Mouse (Mus musculus): ENCODE measurements at regions not wholly inside any gene's neighbourhood (a gene's known extent, or its start where the extent isn't known, plus 50 kb on each side); places are given as distances from the start of the nearest gene placed in this dataset.

DNA sequence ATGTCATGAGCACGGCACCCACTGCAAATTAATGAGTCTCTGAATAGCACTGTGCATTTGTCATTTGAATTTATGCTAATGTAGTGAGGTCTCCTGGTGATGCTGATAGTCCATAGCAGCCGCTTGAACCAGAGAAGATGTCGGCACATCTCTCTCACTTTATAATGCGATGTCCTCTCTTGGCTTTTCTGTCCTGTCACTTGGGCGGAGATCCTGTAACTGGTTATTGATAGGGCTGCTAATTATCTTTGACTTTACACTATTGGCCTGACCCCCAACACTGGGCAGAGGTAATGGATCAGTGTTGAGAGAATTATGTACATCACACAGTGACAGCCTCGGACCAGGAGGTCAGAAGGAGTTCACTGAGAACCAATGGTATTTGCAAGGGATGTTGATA lies 161.6 kb downstream of the Cetn3 start:
- Histone ChIP-seq H3K4me1 (peaks cover 10% of the 10 kb centered on the region; the same call in 1 of the 2 replicates), H3K9me3 (no peaks in the 10 kb centered on the region), H3K4me3 (replicated peaks) (peak overlapping the region; percentile 33), H3K27me3 (replicated peaks) (no peaks in the 10 kb centered on the region), H3K36me3 (replicated peaks; ENCODE audit: low read length) (no peaks in the 10 kb centered on the region)
- TF ChIP-seq FLI1 (IDR thresholded peaks at IDR 0.05; ENCODE audit: low read length) (no peak), GATA1 (IDR thresholded peaks at IDR 0.05; ENCODE audit: borderline replicate concordance, low read length) (no peak)

DNA sequence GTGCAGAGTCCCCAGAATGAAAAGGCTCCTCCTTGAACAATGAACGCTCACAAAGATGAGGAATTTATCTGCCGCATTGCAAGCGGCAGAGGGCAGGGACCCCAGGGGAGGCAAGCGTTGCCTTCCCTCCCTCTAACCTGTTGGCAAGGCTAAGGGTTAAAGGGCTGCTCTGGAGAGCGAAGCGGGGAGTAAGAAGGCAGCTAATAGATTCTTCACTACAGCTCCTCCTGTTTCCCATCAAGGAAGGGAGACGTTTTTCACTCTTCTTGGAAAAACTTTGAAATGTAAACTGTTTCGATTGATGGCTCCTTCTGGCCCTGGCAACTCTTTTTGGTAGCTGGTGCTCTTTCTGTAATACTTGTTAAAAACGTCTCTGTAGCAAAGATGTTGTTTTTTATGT lies 162.9 kb downstream of the Cetn3 start:
- no peaks in the 10 kb centered on the region for H3K9me3 ChIP-seq
- TF ChIP-seq GATA1 (IDR thresholded peaks at IDR 0.05; ENCODE audit: borderline replicate concordance, low read length) (no peak), FLI1 (IDR thresholded peaks at IDR 0.05; ENCODE audit: low read length) (no peak)
- H3K27me3 ChIP-seq (replicated peaks), result no peaks in the 10 kb centered on the region
- H3K36me3 ChIP-seq (replicated peaks; ENCODE audit: low read length), result no peaks in the 10 kb centered on the region
- no peak overlapping the region for H3K4me3 ChIP-seq (replicated peaks)
- H3K4me1 ChIP-seq, result peaks cover 10% of the 10 kb centered on the region; the same call in 1 of the 2 replicates

DNA sequence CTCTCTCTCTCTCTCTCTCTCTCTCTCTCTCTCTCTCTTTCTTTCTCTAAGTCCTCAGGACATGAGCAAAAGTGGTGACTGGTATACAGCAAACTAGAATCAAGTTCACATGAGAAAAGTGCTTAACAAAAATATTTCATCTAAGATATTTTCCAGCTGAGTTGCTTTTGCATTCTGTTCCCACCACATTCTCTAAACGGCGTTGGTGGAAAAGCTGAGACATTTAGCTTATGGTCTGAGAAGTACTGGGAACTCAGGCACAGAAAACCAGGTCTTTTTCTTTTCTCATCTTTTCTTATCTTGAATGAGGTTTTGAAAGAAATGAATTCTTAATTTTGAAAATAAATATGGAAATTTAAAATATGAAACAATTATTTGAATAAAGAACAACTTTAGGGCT lies 182.6 kb downstream of the Cetn3 start:
- Histone ChIP-seq H3K4me1 (no peaks in the 10 kb centered on the region), H3K36me3 (replicated peaks; ENCODE audit: low read length) (no peaks in the 10 kb centered on the region), H3K27me3 (replicated peaks) (no peaks in the 10 kb centered on the region), H3K9me3 (no peaks in the 10 kb centered on the region), H3K4me3 (replicated peaks) (no peak overlapping the region)
- TF ChIP-seq GATA1 (IDR thresholded peaks at IDR 0.05; ENCODE audit: borderline replicate concordance, low read length) (no peak), FLI1 (IDR thresholded peaks at IDR 0.05; ENCODE audit: low read length) (no peak)

DNA sequence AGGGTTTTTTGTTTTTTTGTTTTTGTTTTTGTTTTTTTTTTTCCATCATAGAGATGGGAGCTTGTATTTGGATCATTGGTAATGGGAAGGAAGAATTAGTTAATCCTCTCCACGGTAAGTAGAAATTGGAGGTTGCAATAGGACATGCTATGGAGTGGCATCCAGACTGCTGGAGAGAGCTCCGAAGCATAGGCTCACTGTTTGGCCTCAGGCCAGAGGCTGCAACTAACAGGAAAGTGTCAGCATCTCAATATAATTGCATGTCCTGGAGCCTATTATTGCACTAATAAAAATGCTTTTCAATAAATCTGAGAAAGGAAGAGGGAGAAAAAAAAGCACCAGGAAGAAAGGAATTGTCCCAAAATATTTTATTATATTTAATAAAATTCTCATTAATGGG lies 193.0 kb downstream of the Cetn3 start:
- H3K36me3 ChIP-seq (replicated peaks; ENCODE audit: low read length), result no peaks in the 10 kb centered on the region
- no peaks in the 10 kb centered on the region for H3K27me3 ChIP-seq (replicated peaks)
- no peak overlapping the region for H3K4me3 ChIP-seq (replicated peaks)
- TF ChIP-seq GATA1 (IDR thresholded peaks at IDR 0.05; ENCODE audit: borderline replicate concordance, low read length) (no peak), FLI1 (IDR thresholded peaks at IDR 0.05; ENCODE audit: low read length) (no peak)
- H3K9me3 ChIP-seq, result no peaks in the 10 kb centered on the region
- H3K4me1 ChIP-seq, result no peaks in the 10 kb centered on the region

DNA sequence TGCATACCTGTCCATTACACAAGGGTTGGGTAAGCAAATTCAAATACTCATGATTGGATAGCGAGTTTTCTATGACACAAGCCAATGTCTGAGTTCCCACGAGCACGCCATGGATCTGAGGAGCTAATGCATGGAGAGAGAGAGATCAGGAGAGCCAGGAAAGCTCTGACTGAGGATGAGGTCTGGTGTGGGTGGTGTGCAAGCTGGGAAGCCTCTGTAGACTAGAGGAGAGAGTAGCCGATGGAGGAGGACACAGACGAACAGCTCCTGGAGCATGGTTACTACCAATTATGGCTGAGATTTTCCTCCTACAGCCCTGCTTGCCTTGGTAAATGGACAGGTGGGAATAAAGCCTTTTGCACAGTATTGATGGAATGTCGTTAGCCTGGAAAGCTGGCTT lies 195.1 kb downstream of the Cetn3 start:
- Histone ChIP-seq H3K27me3 (replicated peaks) (no peaks in the 10 kb centered on the region), H3K4me3 (replicated peaks) (no peak overlapping the region), H3K9me3 (no peaks in the 10 kb centered on the region), H3K36me3 (replicated peaks; ENCODE audit: low read length) (no peaks in the 10 kb centered on the region), H3K4me1 (no peaks in the 10 kb centered on the region)
- TF ChIP-seq GATA1 (IDR thresholded peaks at IDR 0.05; ENCODE audit: borderline replicate concordance, low read length), result no peak
- no peak for TF ChIP-seq FLI1 (IDR thresholded peaks at IDR 0.05; ENCODE audit: low read length)

DNA sequence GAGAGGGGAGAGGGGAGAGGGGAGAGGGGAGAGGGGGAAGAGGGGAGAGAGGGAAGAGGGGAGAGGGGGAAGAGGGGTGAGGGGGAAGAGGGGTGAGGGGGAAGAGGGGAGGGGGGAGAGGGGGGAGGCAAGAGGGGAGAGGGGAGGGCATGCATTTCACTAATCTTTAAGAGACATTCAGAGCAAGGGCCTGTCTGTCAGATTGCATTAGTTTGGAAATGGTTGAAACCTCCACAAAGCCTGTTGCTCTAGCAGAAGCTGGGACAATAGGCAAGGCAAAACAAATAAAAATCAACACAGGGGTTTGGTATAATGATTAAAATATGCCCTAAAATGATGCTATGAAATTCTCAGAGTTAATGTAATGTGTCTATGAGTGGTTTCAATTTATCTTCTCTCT lies 196.4 kb downstream of the Cetn3 start:
- no peaks in the 10 kb centered on the region for H3K27me3 ChIP-seq (replicated peaks)
- H3K4me1 ChIP-seq, result no peaks in the 10 kb centered on the region
- H3K9me3 ChIP-seq, result no peaks in the 10 kb centered on the region
- TF ChIP-seq GATA1 (IDR thresholded peaks at IDR 0.05; ENCODE audit: borderline replicate concordance, low read length) (no peak), FLI1 (IDR thresholded peaks at IDR 0.05; ENCODE audit: low read length) (no peak)
- no peaks in the 10 kb centered on the region for H3K36me3 ChIP-seq (replicated peaks; ENCODE audit: low read length)
- no peak overlapping the region for H3K4me3 ChIP-seq (replicated peaks)

DNA sequence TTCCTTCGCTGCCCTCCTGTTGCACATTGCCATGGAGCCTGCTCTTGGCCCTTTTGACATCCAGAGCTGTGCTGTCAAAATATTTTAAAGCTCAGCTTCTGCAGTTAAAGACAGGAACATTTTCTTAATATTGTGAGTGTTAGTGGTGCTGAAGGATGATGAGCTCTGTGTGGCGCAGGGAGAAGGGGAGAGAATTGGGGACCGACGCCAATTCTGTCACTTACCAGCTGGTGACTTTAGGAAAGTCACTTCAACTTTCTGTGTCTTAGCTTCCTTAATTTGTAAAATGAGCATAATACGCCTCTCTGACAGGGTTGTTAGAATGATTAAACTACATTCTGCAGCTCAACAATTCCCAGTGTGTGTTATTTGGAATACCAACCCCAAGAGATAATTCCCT lies 197.2 kb downstream of the Cetn3 start:
- Histone ChIP-seq H3K4me1 (no peaks in the 10 kb centered on the region), H3K27me3 (replicated peaks) (no peaks in the 10 kb centered on the region), H3K36me3 (replicated peaks; ENCODE audit: low read length) (no peaks in the 10 kb centered on the region), H3K9me3 (no peaks in the 10 kb centered on the region), H3K4me3 (replicated peaks) (no peak overlapping the region)
- TF ChIP-seq FLI1 (IDR thresholded peaks at IDR 0.05; ENCODE audit: low read length) (no peak), GATA1 (IDR thresholded peaks at IDR 0.05; ENCODE audit: borderline replicate concordance, low read length) (no peak)

DNA sequence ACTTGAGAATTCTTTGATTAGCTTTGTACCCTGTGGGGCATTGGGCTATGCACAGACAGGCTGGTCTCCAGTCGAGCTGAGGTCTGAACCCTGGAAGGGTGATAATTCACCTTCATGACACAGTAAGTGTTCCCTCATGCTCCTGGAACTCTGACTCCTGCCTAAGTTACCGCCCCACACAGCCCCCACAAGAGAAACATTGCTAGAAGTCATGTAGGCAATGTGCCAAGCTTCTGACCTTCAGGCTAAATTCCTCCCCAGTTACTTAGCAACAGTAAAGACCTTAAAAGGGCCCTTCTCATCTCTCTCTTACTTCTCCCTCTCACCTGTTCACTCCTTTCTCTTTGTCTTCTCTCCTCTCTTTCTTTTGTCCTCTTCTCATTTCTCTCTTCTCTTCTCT lies 199.6 kb downstream of the Cetn3 start:
- Histone ChIP-seq H3K4me1 (no peaks in the 10 kb centered on the region), H3K27me3 (replicated peaks) (no peaks in the 10 kb centered on the region), H3K36me3 (replicated peaks; ENCODE audit: low read length) (no peaks in the 10 kb centered on the region), H3K9me3 (no peaks in the 10 kb centered on the region), H3K4me3 (replicated peaks) (no peak overlapping the region)
- TF ChIP-seq FLI1 (IDR thresholded peaks at IDR 0.05; ENCODE audit: low read length) (no peak), GATA1 (IDR thresholded peaks at IDR 0.05; ENCODE audit: borderline replicate concordance, low read length) (no peak)

DNA sequence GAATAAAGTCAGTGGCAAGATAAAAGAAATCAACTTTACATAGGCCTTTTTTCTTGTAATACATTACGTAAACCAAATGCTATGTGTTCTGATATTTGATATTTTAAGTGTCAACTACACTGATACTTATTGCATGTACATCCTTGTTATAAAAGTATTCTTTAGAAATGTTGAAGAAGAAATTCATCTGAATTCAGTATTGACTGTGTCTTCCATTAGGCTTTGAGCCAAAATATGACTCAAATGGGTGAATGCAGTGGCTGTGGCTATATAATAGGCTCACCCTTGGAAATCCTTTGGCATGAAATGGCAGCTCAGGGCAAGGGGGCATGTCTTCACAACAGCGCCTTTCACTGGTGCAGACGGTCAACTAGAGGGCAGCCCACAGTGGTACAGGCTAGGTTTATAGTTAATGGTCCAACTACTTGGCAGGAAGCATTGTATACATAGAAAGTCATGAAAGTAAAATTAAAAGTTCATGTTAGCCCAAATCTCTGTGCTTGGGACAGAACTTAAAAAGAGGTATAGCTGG lies 217.9 kb downstream of the Cetn3 start:
- H3K9me3 ChIP-seq, result peaks cover 3% of the 10 kb centered on the region; the same call in 1 of the 2 replicates
- no peaks in the 10 kb centered on the region for H3K36me3 ChIP-seq (replicated peaks; ENCODE audit: low read length)
- no peaks in the 10 kb centered on the region for H3K4me1 ChIP-seq
- TF ChIP-seq FLI1 (IDR thresholded peaks at IDR 0.05; ENCODE audit: low read length) (no peak), GATA1 (IDR thresholded peaks at IDR 0.05; ENCODE audit: borderline replicate concordance, low read length) (no peak)
- no peaks in the 10 kb centered on the region for H3K27me3 ChIP-seq (replicated peaks)
- no peak overlapping the region for H3K4me3 ChIP-seq (replicated peaks)

DNA sequence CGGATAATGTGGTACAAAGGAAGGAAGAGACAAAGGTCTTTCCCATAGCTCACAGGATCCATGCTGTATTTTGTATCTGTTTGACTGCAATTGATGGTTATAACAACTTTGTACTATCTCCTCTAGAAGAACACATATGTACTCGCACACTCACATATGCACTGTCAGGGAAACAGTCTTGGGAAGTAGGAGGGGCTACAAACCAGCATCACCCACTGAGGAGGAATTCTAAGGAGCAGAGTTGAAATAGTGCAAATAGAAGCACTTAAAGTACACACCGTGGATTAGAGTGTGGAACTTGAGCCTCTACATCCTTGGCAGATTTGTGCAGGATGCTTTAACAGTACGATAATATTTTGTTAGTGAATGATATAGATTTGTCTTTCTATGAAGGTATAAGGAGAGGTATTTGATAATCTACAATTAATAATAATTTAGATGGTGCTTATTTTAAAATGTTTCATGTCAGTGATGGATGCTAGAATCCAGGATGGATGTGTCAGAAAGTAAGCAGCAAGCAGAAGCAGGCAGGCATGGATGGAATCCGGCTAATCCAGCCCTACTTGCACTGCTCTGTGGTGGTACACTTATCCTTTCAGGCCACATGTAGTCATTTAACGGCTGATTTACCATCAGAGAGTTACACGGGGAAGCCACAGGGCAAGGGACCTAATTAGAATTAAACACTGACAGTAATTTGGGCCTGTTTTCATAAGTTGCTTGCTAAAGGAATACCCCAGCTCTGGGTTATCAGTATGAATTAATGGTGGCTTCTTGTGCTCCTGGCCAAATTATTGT lies 223.3 kb downstream of the Cetn3 start:
- Histone ChIP-seq H3K4me1 (no peaks in the 10 kb centered on the region), H3K9me3 (no peaks in the 10 kb centered on the region), H3K4me3 (replicated peaks) (no peak overlapping the region), H3K27me3 (replicated peaks) (no peaks in the 10 kb centered on the region), H3K36me3 (replicated peaks; ENCODE audit: low read length) (no peaks in the 10 kb centered on the region)
- no peak for TF ChIP-seq GATA1 (IDR thresholded peaks at IDR 0.05; ENCODE audit: borderline replicate concordance, low read length)
- no peak for TF ChIP-seq FLI1 (IDR thresholded peaks at IDR 0.05; ENCODE audit: low read length)
